Mouse (Mus musculus) kidney, postnatal 4 days (tissue): ENCODE data around the gene Gm20924.
"Not testable (repeated sequence)": the region's sequence is repeated elsewhere in the genome, so short reads cannot be mapped to it uniquely, and the experiment has no call there.

Experiments used
- DNase-seq, 2 experiments: peaks; one replicate each; pipeline ENCODE4 v3.0.0; 2021; ENCODE audit warnings: mixed read lengths in 2 of 2

Gm20924 gene

DNA sequence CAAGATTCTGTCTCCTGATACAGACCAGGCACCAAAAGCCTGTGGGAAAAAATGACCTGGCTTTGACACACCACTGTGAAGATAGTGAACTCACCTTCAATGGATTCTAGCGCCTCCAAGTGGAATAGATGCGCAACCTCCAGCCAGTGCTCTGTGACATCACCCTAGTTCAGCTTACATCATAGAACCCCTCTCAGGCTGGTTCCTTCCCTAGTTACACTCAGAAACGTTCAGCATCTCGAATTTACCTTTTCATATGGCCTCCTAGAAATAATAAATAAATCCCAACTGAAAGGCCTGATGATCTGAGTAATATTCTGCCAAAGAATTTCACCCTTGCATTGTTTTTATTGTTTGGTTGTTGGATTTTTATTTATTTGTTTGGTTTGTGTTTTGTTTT is at the start of gene Gm20924:
TSS of gene Gm20924 (minus strand) at position 101 of the 400 bp plus-strand sequence.
- DNase-seq: not testable (repeated sequence)
